Mouse (Mus musculus): Measurements from ENCODE around the gene Hlx.

The Hlx gene

GRCm38 (mm10) chr1:184733300-184734066, 1.1 kb upstream of the Hlx start:
- no peak for DNase-seq (ENCODE audit: low read depth, low spot score)

- no peak for DNase-seq (ENCODE audit: low read depth, low spot score)
These were observed 524 bp downstream of the Hlx start for GRCm38 (mm10) chr1:184731644-184732545.

GRCm38 (mm10) chr1:184731091-184731640, 1.3 kb downstream of the Hlx start:
- DNase-seq (ENCODE audit: low read depth, low spot score): no peak

- no peak for DNase-seq (ENCODE audit: low read depth, low spot score)
These were observed 1.9 kb downstream of the Hlx start for GRCm38 (mm10) chr1:184730453-184731013.

GRCm38 (mm10) chr1:184729357-184730140, 2.9 kb downstream of the Hlx start:
- DNase-seq (ENCODE audit: low read depth, low spot score): no peak

GRCm38 (mm10) chr1:184728561-184729115, 3.8 kb downstream of the Hlx start:
- no peak for DNase-seq (ENCODE audit: low read depth, low spot score)

GRCm38 (mm10) chr1:184727401-184728265, 4.8 kb downstream of the Hlx start:
- no peak for DNase-seq (ENCODE audit: low read depth, low spot score)

- DNase-seq (ENCODE audit: low read depth, low spot score): no peak
These were observed 5.7 kb downstream of the Hlx start for GRCm38 (mm10) chr1:184726576-184727300.

GRCm38 (mm10) chr1:184725318-184725790, 7.1 kb downstream of the Hlx start:
- DNase-seq (ENCODE audit: low read depth, low spot score): no peak

- no peak for DNase-seq (ENCODE audit: low read depth, low spot score)
These were observed 7.7 kb downstream of the Hlx start for GRCm38 (mm10) chr1:184724551-184725317.

- DNase-seq (ENCODE audit: low read depth, low spot score): no peak
These were observed 8.5 kb downstream of the Hlx start for GRCm38 (mm10) chr1:184723899-184724298.

GRCm38 (mm10) chr1:184721121-184721520, 11.3 kb downstream of the Hlx start:
- DNase-seq (ENCODE audit: low read depth, low spot score): no peak

GRCm38 (mm10) chr1:184720162-184721025, 12.0 kb downstream of the Hlx start:
- no peak for DNase-seq (ENCODE audit: low read depth, low spot score)

GRCm38 (mm10) chr1:184718261-184719120, 13.9 kb downstream of the Hlx start:
- DNase-seq (ENCODE audit: low read depth, low spot score): no peak

GRCm38 (mm10) chr1:184717691-184718200, 14.7 kb downstream of the Hlx start:
- no peak for DNase-seq (ENCODE audit: low read depth, low spot score)

GRCm38 (mm10) chr1:184717016-184717568, 15.3 kb downstream of the Hlx start:
- DNase-seq (ENCODE audit: low read depth, low spot score): no peak

Measured in WW6 (cell line).